Mouse (Mus musculus): Measurements from ENCODE around the gene Rgs12. TPM values are rescaled to one million over a fixed set of nuclear protein-coding genes. Genes with fewer than 3 reads are reported as not detected.

Gene Rgs12
- polyA plus RNA-seq, 2 experiments from 2014 or later: 5.3 to 11.0 TPM

- no peak for ATAC-seq
These were observed 84.4 kb downstream of the Rgs12 start for GRCm38 (mm10) chr5:35033619-35034018.

GRCm38 (mm10) chr5:35035141-35035540, 85.9 kb downstream of the Rgs12 start:
- no peak for ATAC-seq

- ATAC-seq: no peak
These were observed 86.5 kb downstream of the Rgs12 start for GRCm38 (mm10) chr5:35035795-35036194.

GRCm38 (mm10) chr5:35037438-35037837, 88.2 kb downstream of the Rgs12 start:
- ATAC-seq: no peak

- ATAC-seq: peak; percentile 14
These were observed 92.1 kb downstream of the Rgs12 start, which contains the start of gene Hgfac for GRCm38 (mm10) chr5:35041268-35041829. Gene Hgfac, plus strand, starts transcription at chr5:35041509.

- ATAC-seq: peak; percentile 83
These were observed 93.3 kb downstream of the Rgs12 start for GRCm38 (mm10) chr5:35042431-35043109.

- ATAC-seq: peak; percentile 78
These were observed 93.8 kb downstream of the Rgs12 start for GRCm38 (mm10) chr5:35043110-35043451.

GRCm38 (mm10) chr5:35050541-35050940, 101.3 kb downstream of the Rgs12 start:
- ATAC-seq: no peak

- ATAC-seq: no peak
These were observed 105.4 kb downstream of the Rgs12 start for GRCm38 (mm10) chr5:35054628-35055027.

- no peak for ATAC-seq
These were observed 105.8 kb downstream of the Rgs12 start for GRCm38 (mm10) chr5:35055076-35055475.

- ATAC-seq: no peak
These were observed 107.6 kb downstream of the Rgs12 start, which contains the start of gene Dok7 for GRCm38 (mm10) chr5:35056604-35057432. Gene Dok7, plus strand, starts transcription at chr5:35056766.

- no peak for ATAC-seq
These were observed 108.3 kb downstream of the Rgs12 start for GRCm38 (mm10) chr5:35057582-35057981.

GRCm38 (mm10) chr5:35058216-35058615, 109.0 kb downstream of the Rgs12 start:
- ATAC-seq: no peak

GRCm38 (mm10) chr5:35060098-35060497, 110.9 kb downstream of the Rgs12 start:
- ATAC-seq: no peak

GRCm38 (mm10) chr5:35069841-35070240, 120.6 kb downstream of the Rgs12 start:
- ATAC-seq: no peak

- no peak for ATAC-seq
These were observed 121.1 kb downstream of the Rgs12 start for GRCm38 (mm10) chr5:35070314-35070713.

- ATAC-seq: no peak
These were observed 121.7 kb downstream of the Rgs12 start for GRCm38 (mm10) chr5:35070953-35071352.

GRCm38 (mm10) chr5:35071855-35072254, 122.6 kb downstream of the Rgs12 start:
- ATAC-seq: no peak

GRCm38 (mm10) chr5:35073235-35073634, 124.0 kb downstream of the Rgs12 start:
- no peak for ATAC-seq

GRCm38 (mm10) chr5:35073992-35074391, 124.7 kb downstream of the Rgs12 start:
- ATAC-seq: no peak

- ATAC-seq: no peak
These were observed 127.1 kb downstream of the Rgs12 start for GRCm38 (mm10) chr5:35076369-35076768.

- no peak for ATAC-seq
These were observed 129.9 kb downstream of the Rgs12 start for GRCm38 (mm10) chr5:35079101-35079500.

GRCm38 (mm10) chr5:35084913-35085312, 135.7 kb downstream of the Rgs12 start:
- ATAC-seq: no peak
